Mouse (Mus musculus) hindbrain, embryonic 16.5 days (tissue): ENCODE data around the gene Veph1. TPM values are rescaled to one million over a fixed set of nuclear protein-coding genes. Genes with fewer than 3 reads are reported as not detected.

Experiments used
- ATAC-seq: fragments of 200-750 bp; cut with Nextera tagmentation; 2 replicates; pipeline ENCODE4 v1.8.0; 2017; ENCODE audit warnings: moderate TSS enrichment, moderate library complexity
- H3K27ac ChIP-seq: fragments of 300-500 bp; sonication (generic); 2 replicates; pipeline ENCODE4 v1.5.1; 2014; ENCODE audit warnings: low read depth, mild to moderate bottlenecking, control low read depth, low read length, moderate library complexity
- H3K27me3 ChIP-seq: fragments of 300-500 bp; sonication (generic); replicated peaks from 2 replicates; pipeline ENCODE4 v1.6.1; 2014; ENCODE audit warnings: low read length; ENCODE audit not compliant: control insufficient read depth, insufficient read depth
- H3K36me3 ChIP-seq: fragments of 300-500 bp; sonication (generic); 2 replicates; pipeline ENCODE4 v1.6.1; 2014; ENCODE audit warnings: mild to moderate bottlenecking, low read length, moderate library complexity, mixed read lengths; ENCODE audit not compliant: control insufficient read depth, insufficient read depth
- H3K4me1 ChIP-seq: fragments of 300-500 bp; sonication (generic); 2 replicates; pipeline ENCODE4 v1.6.1; 2014; ENCODE audit warnings: low read depth, low read length; ENCODE audit not compliant: control insufficient read depth, insufficient read depth
- H3K4me2 ChIP-seq: fragments of 300-500 bp; sonication (generic); 2 replicates; pipeline ENCODE4 v1.6.1; 2014; ENCODE audit warnings: mild to moderate bottlenecking, low read length, control low read depth, moderate library complexity
- H3K4me3 ChIP-seq: fragments of 300-500 bp; sonication (generic); 2 replicates; pipeline ENCODE4 v1.5.1; 2014; ENCODE audit warnings: mild to moderate bottlenecking, low read length, control low read depth, moderate library complexity
- H3K9ac ChIP-seq: fragments of 300-500 bp; sonication (generic); 2 replicates; pipeline ENCODE4 v1.6.1; 2014; ENCODE audit warnings: low read depth, mild to moderate bottlenecking, control low read depth, low read length, moderate library complexity
- H3K9me3 ChIP-seq: fragments of 300-500 bp; sonication (generic); 2 replicates; pipeline ENCODE4 v1.6.1; 2014; ENCODE audit warnings: mild to moderate bottlenecking, low read length, moderate library complexity; ENCODE audit not compliant: control insufficient read depth
- WGBS: fragments of 180-500 bp; shearing (Covaris S2); extraction: QIAGEN DNeasy Blood & Tissue Kit; methylation state at CpG from one replicate; pipeline ENCODE4 v1.1.7; 2014; 5-methylcytosine and 5-hydroxymethylcytosine counted together
- polyA plus RNA-seq: library from polyadenylated mRNA; unstranded; fragments of >200 nt; fragmentation: Nextera tagmentation; extraction: Ambion mirVana; gene quantifications from 2 replicates; pipeline ENCODE4 v1.2.1, GENCODE M21; 2015

The Veph1 gene
- polyA plus RNA-seq, 1 experiment from 2014 or later, result 1.6 TPM

DNA sequence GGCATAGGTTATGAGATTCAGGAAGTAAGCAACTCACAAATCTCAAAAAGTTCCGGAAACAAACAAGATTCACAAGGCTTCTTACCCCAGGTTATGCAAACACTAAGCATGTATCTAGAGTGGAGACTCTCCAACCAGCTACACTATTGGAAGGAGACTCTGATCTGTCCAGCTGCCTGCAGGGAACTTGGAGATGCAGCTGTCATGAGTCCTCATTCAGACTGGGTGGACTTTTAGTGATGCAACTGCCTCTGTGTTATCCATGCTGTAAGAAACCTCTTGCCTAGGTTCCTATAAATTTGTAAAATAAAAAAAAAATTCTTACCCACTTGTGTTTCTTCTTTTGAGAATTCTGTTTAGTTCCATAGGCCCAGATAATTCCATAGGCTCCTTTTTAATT is 226.4 kb downstream of the Veph1 start:
- 97% methylated on average over 1 of the region's 1 CpGs for WGBS
- H3K4me2 ChIP-seq, result no peak overlapping the region
- no peaks in the 10 kb centered on the region for H3K36me3 ChIP-seq
- H3K9me3 ChIP-seq, result no peaks in the 10 kb centered on the region
- no peaks in the 10 kb centered on the region for H3K4me1 ChIP-seq
- H3K9ac ChIP-seq, result no peak overlapping the region
- no peak overlapping the region for H3K4me3 ChIP-seq
- no peaks in the 10 kb centered on the region for H3K27me3 ChIP-seq
- ATAC-seq, result no peak
- no peak overlapping the region for H3K27ac ChIP-seq

- Histone ChIP-seq H3K36me3 (no peaks in the 10 kb centered on the region), H3K9me3 (no peaks in the 10 kb centered on the region), H3K4me1 (no peaks in the 10 kb centered on the region), H3K4me2 (no peak overlapping the region), H3K9ac (no peak overlapping the region), H3K27ac (no peak overlapping the region), H3K4me3 (no peak overlapping the region), H3K27me3 (no peaks in the 10 kb centered on the region)
- no peak for ATAC-seq
- WGBS, result 53% methylated on average over 6 of the region's 6 CpGs
These were observed 232.8 kb downstream of the Veph1 start for GRCm38 (mm10) chr3:66063881-66064280.

DNA sequence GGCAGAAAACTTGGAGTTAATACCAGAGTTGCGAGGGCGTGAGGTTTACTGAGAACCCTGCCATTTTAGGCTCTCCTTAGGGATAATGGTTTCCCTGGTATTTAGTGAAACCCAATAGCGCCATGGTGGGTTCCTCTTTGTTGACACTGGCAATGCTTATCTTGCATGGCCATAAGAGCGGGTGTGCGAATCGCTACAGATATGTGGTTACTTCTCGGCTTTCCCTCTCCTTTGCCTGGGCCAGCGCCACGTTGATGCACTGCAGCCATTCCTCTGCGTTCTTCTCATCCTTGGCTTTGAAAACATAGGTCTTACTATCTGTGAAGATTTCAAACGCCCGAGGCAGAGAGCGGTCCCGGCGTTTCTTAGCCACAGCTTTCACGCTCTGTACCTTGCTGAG is 239.7 kb downstream of the Veph1 start:
- no peak overlapping the region for H3K27ac ChIP-seq
- WGBS, result 96% methylated on average over 16 of the region's 16 CpGs

DNA sequence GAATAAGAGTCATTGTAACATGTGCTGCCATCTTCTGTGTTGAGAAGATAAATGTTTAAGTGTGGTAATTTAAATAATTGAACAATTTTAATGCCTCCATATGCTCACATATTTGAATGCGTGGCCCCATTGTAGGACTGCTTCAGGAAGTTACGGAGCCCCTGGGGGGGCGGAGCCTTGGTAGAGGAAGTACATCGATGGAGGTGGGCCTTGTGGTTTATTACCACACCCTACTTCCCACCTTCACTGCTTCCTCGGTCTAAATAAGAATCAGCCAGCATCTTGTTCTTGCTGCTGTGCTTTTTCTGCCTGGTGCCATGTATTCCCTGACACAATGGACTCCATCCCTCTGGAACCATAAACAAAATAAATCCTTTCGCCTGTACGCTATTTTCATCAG is 241.0 kb downstream of the Veph1 start:
- no peak for ATAC-seq
- no peaks in the 10 kb centered on the region for H3K27me3 ChIP-seq
- no peaks in the 10 kb centered on the region for H3K9me3 ChIP-seq
- H3K4me2 ChIP-seq, result no peak overlapping the region
- H3K4me3 ChIP-seq, result no peak overlapping the region
- 94% methylated on average over 7 of the region's 7 CpGs for WGBS
- no peaks in the 10 kb centered on the region for H3K4me1 ChIP-seq
- H3K27ac ChIP-seq, result no peak overlapping the region
- H3K36me3 ChIP-seq, result no peaks in the 10 kb centered on the region
- H3K9ac ChIP-seq, result no peak overlapping the region

More for the DNA sequence above, 239.7 kb downstream of the Veph1 start:
- no peaks in the 10 kb centered on the region for H3K4me1 ChIP-seq
- no peak overlapping the region for H3K4me3 ChIP-seq
- H3K9me3 ChIP-seq, result no peaks in the 10 kb centered on the region
- no peak for ATAC-seq
- no peak overlapping the region for H3K9ac ChIP-seq
- H3K27me3 ChIP-seq, result no peaks in the 10 kb centered on the region
- H3K36me3 ChIP-seq, result no peaks in the 10 kb centered on the region
- no peak overlapping the region for H3K4me2 ChIP-seq

DNA sequence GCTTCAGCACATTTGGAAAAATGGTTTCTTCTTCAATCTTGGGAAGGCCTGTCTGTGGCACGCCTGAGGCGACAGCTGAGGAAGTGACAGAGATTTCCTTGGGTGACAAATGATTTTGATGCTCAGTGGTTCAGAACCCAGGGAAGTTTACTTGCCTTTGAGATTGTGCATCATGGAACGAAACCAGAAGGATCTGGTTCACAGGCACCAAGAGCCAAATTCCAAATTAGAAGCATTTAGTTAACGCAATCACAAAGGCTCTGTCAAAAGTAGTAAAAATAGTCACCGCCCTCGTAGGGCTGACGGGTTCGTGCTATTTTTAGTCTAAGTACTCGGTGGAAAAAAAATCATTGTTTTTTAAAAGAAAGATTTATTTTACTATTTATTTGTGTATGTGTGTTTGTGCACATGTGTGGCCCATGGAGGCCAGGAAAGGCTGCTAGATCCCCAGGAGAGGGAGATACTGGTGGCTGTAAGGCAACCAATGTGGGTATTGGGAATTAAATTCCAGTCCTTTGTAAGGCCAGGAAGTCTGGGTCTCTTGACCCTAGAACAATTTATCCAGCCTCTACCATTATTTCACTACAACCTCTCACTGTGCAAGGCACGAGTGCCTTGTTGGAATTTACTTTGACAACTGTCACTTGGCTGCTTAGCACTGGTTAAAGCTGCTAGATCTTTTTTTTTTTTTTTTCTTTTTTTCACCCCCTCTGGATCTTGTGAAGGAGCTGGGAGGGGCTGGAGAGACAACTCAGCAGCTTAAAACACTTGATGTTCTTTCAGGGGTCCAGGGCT is 246.3 kb downstream of the Veph1 start:
- H3K36me3 ChIP-seq, result no peaks in the 10 kb centered on the region

GRCm38 (mm10) chr3:66040857-66041494 is 255.7 kb downstream of the Veph1 start:
- no peak overlapping the region for H3K4me3 ChIP-seq
- no peaks in the 10 kb centered on the region for H3K4me1 ChIP-seq
- no peaks in the 10 kb centered on the region for H3K36me3 ChIP-seq
- H3K4me2 ChIP-seq, result no peak overlapping the region
- H3K27me3 ChIP-seq, result no peaks in the 10 kb centered on the region
- 75% methylated on average over 5 of the region's 5 CpGs for WGBS
- no peak overlapping the region for H3K27ac ChIP-seq
- no peaks in the 10 kb centered on the region for H3K9me3 ChIP-seq
- no peak for ATAC-seq
- no peak overlapping the region for H3K9ac ChIP-seq

More for the DNA sequence above, 246.3 kb downstream of the Veph1 start:
- ATAC-seq, result no peak
- no peak overlapping the region for H3K4me2 ChIP-seq
- 60% methylated on average over 10 of the region's 10 CpGs for WGBS
- no peaks in the 10 kb centered on the region for H3K9me3 ChIP-seq
- no peak overlapping the region for H3K27ac ChIP-seq
- H3K4me3 ChIP-seq, result no peak overlapping the region
- H3K9ac ChIP-seq, result no peak overlapping the region
- H3K27me3 ChIP-seq, result no peaks in the 10 kb centered on the region
- no peaks in the 10 kb centered on the region for H3K4me1 ChIP-seq

GRCm38 (mm10) chr3:66035226-66035625 is 261.4 kb downstream of the Veph1 start:
- no peaks in the 10 kb centered on the region for H3K9me3 ChIP-seq

DNA sequence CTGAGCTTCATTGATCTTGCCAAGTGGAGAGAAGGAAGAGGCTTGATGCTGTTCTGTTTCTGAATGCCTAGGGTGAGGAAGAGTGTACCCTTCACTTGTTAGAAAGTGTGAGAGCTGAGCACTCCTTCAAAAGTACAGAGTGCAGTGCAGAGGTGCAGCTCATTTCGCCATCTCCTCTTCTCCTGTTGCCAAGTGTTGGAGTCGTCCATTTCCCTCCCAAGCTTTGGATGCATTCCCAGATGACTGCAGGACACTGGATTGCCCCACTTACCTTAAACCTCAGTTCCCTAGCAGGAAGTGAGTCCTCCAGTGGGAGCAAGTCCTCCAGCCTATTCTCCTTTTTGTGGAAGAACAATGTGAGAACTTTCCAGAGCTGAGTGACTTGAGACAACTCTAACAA is 263.3 kb downstream of the Veph1 start:
- Histone ChIP-seq H3K4me3 (no peak overlapping the region), H3K9me3 (no peaks in the 10 kb centered on the region), H3K9ac (no peak overlapping the region), H3K36me3 (no peaks in the 10 kb centered on the region), H3K27me3 (no peaks in the 10 kb centered on the region), H3K4me2 (no peak overlapping the region), H3K4me1 (no peaks in the 10 kb centered on the region), H3K27ac (no peak overlapping the region)
- peak; percentile 42; the same call in 1 of the 2 replicates for ATAC-seq
- 56% methylated on average over 2 of the region's 2 CpGs for WGBS

More at GRCm38 (mm10) chr3:66035226-66035625, 261.4 kb downstream of the Veph1 start:
- H3K27me3 ChIP-seq, result no peaks in the 10 kb centered on the region
- H3K27ac ChIP-seq, result no peak overlapping the region
- H3K36me3 ChIP-seq, result no peaks in the 10 kb centered on the region
- no peaks in the 10 kb centered on the region for H3K4me1 ChIP-seq
- H3K4me2 ChIP-seq, result no peak overlapping the region
- ATAC-seq, result no peak
- WGBS, result 86% methylated on average over 5 of the region's 5 CpGs
- no peak overlapping the region for H3K4me3 ChIP-seq
- H3K9ac ChIP-seq, result no peak overlapping the region

DNA sequence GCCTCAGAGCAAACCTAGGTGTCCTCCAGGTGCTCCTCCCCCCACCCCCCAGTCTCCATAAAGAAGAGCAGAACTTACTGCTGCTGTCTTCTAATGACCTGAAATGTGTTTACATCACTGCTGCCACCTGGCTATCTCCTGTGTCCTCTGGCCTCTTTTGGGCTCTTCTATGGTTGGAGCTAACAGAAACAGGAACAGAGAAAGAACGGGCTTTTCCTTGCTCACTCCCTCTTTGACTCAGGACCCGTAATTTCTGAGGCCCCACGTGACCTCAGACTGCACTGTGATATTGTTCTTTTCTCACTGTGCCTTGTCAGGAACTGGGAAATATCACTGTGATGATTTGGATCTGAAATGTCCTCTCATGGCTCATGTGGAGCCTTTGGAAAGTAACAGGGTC is 271.2 kb downstream of the Veph1 start:
- H3K27me3 ChIP-seq, result no peaks in the 10 kb centered on the region
- no peak overlapping the region for H3K4me3 ChIP-seq
- ATAC-seq, result no peak
- no peak overlapping the region for H3K27ac ChIP-seq
- H3K4me2 ChIP-seq, result no peak overlapping the region
- H3K9me3 ChIP-seq, result no peaks in the 10 kb centered on the region
- no peak overlapping the region for H3K9ac ChIP-seq
- H3K4me1 ChIP-seq, result no peaks in the 10 kb centered on the region
- no peaks in the 10 kb centered on the region for H3K36me3 ChIP-seq
- 87% methylated on average over 3 of the region's 3 CpGs for whole genome bisulfite sequencing
